Mouse (Mus musculus) cerebellum, adult 2 months (tissue): ENCODE measurements around the gene Fam71e1. TPM values are rescaled to one million over a fixed set of nuclear protein-coding genes. Genes with fewer than 3 reads are reported as not detected.
A peak's percentile ranks its signal among the peaks of the same experiment; 100 is the strongest.

Source experiments
- DNase-seq, 2 experiments: peaks; one replicate each; pipeline ENCODE4 v3.0.0; 2021
- H3K27ac ChIP-seq: fragments of 200-500 bp; 2 replicates; pipeline ENCODE4 v1.5.1; 2012; ENCODE audit warnings: low read length, control low read depth, inconsistent platforms; ENCODE audit not compliant: insufficient read depth
- H3K27me3 ChIP-seq: fragments of 200-500 bp; 2 replicates; pipeline ENCODE4 v1.6.1; 2012; ENCODE audit warnings: inconsistent platforms, mild to moderate bottlenecking, low read length, moderate library complexity; ENCODE audit not compliant: control insufficient read depth, insufficient read depth
- H3K4me1 ChIP-seq: fragments of 200-500 bp; 2 replicates; pipeline ENCODE4 v1.6.1; 2011; ENCODE audit warnings: low read length; ENCODE audit not compliant: control insufficient read depth, insufficient read depth
- H3K4me3 ChIP-seq: fragments of 200-500 bp; replicated peaks from 2 replicates; pipeline ENCODE3; 2011; ENCODE audit warnings: mild to moderate bottlenecking, low read depth, low read length, control low read depth; ENCODE audit not compliant: insufficient read depth
- CTCF ChIP-seq: fragments of 200-500 bp; IDR thresholded peaks from 2 replicates; pipeline ENCODE4 v1.5.1; 2011; ENCODE audit warnings: low read depth, mild to moderate bottlenecking, control low read depth, low read length, moderate library complexity, borderline replicate concordance; ENCODE audit not compliant: insufficient read depth
- POLR2A ChIP-seq: fragments of 200-500 bp; IDR thresholded peaks from 2 replicates; pipeline ENCODE4 v1.6.1; 2011; ENCODE audit warnings: low read length, control low read depth, borderline replicate concordance; ENCODE audit not compliant: insufficient read depth
- WGBS: fragments of 180-500 bp; shearing (Covaris S2); methylation state at CpG from one replicate; pipeline ENCODE4 v1.1.7; 2018; 5-methylcytosine and 5-hydroxymethylcytosine counted together
- polyA plus RNA-seq: library from polyadenylated mRNA; depleted of rRNA; stranded (reverse); fragments of >200 nt; gene quantifications from 2 replicates; pipeline ENCODE4 v1.2.3, GENCODE M21; 2012; rRNA removed

Gene Fam71e1
- polyA plus RNA-seq, 1 experiment: 32.6 TPM

GRCm38 (mm10) chr7:44547041-44547440, 50.7 kb downstream of the Fam71e1 start:
- no peaks in the 10 kb centered on the region for H3K27me3 ChIP-seq
- 94% methylated on average over 13 of the region's 13 CpGs for WGBS
- no peak overlapping the region for H3K27ac ChIP-seq
- TF ChIP-seq POLR2A (no peak), CTCF (no peak)
- no peak for DNase-seq
- H3K4me3 ChIP-seq: no peak overlapping the region
- peaks cover 5% of the 10 kb centered on the region; the same call in 1 of the 2 replicates for H3K4me1 ChIP-seq

DNA sequence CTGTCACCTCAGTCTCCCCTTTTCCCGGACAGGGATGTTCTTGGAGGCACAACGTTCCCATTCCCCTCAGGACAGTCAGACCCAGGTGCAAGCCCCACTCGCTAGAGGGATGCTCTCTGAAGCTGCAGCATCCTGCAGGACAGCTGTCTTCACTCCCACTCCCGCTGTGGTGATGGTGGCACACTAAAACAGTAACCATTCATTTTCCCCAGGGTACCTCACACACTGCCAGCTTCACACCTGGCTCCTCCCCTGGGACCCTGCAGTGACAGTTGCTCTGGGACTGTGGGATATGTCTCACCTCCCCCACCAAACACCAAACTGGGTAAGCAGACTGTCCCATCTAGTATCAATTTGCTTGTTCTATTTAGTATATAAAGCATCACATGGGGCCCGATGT, 51.3 kb downstream of the Fam71e1 start:
- no peak for TF ChIP-seq CTCF
- no peak for TF ChIP-seq POLR2A
- WGBS: 3% methylated on average over 5 of the region's 5 CpGs
- Histone ChIP-seq H3K4me1 (peaks cover 5% of the 10 kb centered on the region; the same call in 1 of the 2 replicates), H3K4me3 (no peak overlapping the region), H3K27me3 (no peaks in the 10 kb centered on the region), H3K27ac (no peak overlapping the region)
- DNase-seq: no peak

DNA sequence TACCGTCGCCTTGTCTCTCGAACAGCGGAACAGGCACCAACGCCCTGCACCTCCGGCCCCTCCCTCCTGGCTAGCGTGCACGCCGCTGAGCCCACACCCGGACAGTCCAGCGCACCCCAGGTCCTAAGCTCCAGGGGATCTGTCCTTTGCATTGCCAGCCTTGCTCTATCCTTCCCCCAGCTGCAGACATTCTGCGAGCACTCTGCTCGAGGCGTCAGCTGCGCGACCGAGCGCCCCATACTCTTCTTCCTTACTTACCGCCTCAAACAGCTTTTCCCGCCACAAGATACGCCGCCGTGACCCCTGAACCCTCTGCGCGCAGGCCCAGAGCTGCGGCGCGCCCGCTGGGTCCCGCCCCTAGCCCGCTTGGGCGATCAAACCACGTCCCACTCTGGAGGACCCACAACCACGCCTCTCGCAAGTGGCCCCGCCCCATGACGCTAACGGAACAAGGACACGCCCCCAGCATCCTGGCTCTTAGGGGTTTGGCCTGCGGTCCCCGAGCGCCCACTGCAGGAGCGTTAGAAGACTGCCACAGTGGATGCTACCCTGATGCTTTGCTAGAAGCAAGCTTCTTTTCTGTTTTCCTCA, 52.2 kb downstream of the Fam71e1 start, which contains the start of gene Pold1:
TSS of gene Pold1 (minus strand) at position 353 of the 591 bp plus-strand sequence.
- H3K4me3 ChIP-seq: peak within 1 kb of the TSS; percentile 71
- H3K27me3 ChIP-seq: no peaks in the 10 kb centered on the region
- TF ChIP-seq CTCF: peak; percentile 90
- no peak for TF ChIP-seq POLR2A
- WGBS: under 1% methylated on average over 43 of the region's 43 CpGs
- no peak within 1 kb of the TSS; the same call in 1 of the 2 replicates for H3K27ac ChIP-seq
- H3K4me1 ChIP-seq: peaks cover 5% of the 10 kb centered on the region; the same call in 1 of the 2 replicates
- peak; percentile 98 to 99 for DNase-seq

GRCm38 (mm10) chr7:44549621-44550408, 53.4 kb downstream of the Fam71e1 start:
- TF ChIP-seq CTCF (no peak), POLR2A (no peak)
- peak in 1 of 2 experiments; percentile 32 for DNase-seq
- peaks cover 5% of the 10 kb centered on the region; the same call in 1 of the 2 replicates for H3K4me1 ChIP-seq
- H3K27ac ChIP-seq: no peak overlapping the region
- 93% methylated on average over 23 of the region's 23 CpGs for WGBS
- H3K4me3 ChIP-seq: no peak overlapping the region
- no peaks in the 10 kb centered on the region for H3K27me3 ChIP-seq

DNA sequence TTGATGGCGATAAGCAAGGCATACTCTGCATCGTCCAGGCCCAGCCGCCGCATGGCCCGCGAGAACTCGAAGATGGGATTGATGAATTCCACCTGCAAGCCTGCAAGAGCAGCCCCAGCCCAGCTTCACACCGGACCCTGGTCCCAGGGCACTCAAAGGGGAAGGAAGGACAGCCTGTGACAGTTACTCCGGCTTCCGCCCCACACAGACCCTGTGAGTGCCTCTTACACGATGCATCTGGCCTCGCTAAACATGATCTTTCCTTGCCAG, 54.0 kb downstream of the Fam71e1 start:
- DNase-seq: no peak

More for the DNA sequence above, 54.0 kb downstream of the Fam71e1 start:
- Histone ChIP-seq H3K4me3 (no peak overlapping the region), H3K27ac (no peak overlapping the region), H3K4me1 (peaks cover 5% of the 10 kb centered on the region; the same call in 1 of the 2 replicates), H3K27me3 (no peaks in the 10 kb centered on the region)
- WGBS: 94% methylated on average over 12 of the region's 12 CpGs
- TF ChIP-seq CTCF (no peak), POLR2A (no peak)

Other genes starting within 250 kb of the Fam71e1 start
- 2.2 and 2.9 TPM in 2 replicates for gene 1700028J19Rik, start 249.9 kb upstream of the Fam71e1 start, polyA plus RNA-seq
- 98.8 and 111 TPM in 2 replicates for gene 2410002F23Rik, start 249.9 kb upstream of the Fam71e1 start, polyA plus RNA-seq
- gene Acp4, start 239.2 kb upstream of the Fam71e1 start, polyA plus RNA-seq: not detected in 2 replicates
- not detected in 2 replicates for gene Gm15517, start 235.1 kb upstream of the Fam71e1 start, polyA plus RNA-seq
- gene Clec11a, start 189.7 kb upstream of the Fam71e1 start, polyA plus RNA-seq: 2.4 and 3.0 TPM in 2 replicates
- gene Shank1, start 186.3 kb upstream of the Fam71e1 start, polyA plus RNA-seq: 51.4 and 60.7 TPM in 2 replicates
- gene Syt3, start 112.5 kb upstream of the Fam71e1 start, polyA plus RNA-seq: 125 and 130 TPM in 2 replicates
- gene 1700008O03Rik, start 110.8 kb upstream of the Fam71e1 start, polyA plus RNA-seq: 3.1 and 3.8 TPM in 2 replicates
- gene Lrrc4b, start 67.6 kb upstream of the Fam71e1 start, polyA plus RNA-seq: 190 and 214 TPM in 2 replicates
- gene Aspdh, start 31.2 kb upstream of the Fam71e1 start, polyA plus RNA-seq: 9.3 and 10.2 TPM in 2 replicates
- 273 and 294 TPM in 2 replicates for gene Josd2, start 28.6 kb upstream of the Fam71e1 start, polyA plus RNA-seq
- gene Emc10, start 52 bp upstream of the Fam71e1 start, polyA plus RNA-seq: 302 and 309 TPM in 2 replicates
- 0.14 and 0.18 TPM in 2 replicates for gene Mybpc2, start 28.1 kb downstream of the Fam71e1 start, polyA plus RNA-seq
- gene Spib, start 35.5 kb downstream of the Fam71e1 start, polyA plus RNA-seq: 0.16 and 0.19 TPM in 2 replicates
- 21.6 and 25.1 TPM in 2 replicates for gene Pold1, start 52.3 kb downstream of the Fam71e1 start, polyA plus RNA-seq
- 106 and 109 TPM in 2 replicates for gene Nr1h2, start 57.4 kb downstream of the Fam71e1 start, polyA plus RNA-seq
- 0.26 and 0.43 TPM in 2 replicates for gene Napsa, start 75.8 kb downstream of the Fam71e1 start, polyA plus RNA-seq
- 368 and 423 TPM in 2 replicates for gene Kcnc3, start 94.1 kb downstream of the Fam71e1 start, polyA plus RNA-seq
- 54.9 and 56.2 TPM in 2 replicates for gene Myh14, start 174.3 kb downstream of the Fam71e1 start, polyA plus RNA-seq
- not detected in 2 replicates for gene Izumo2, start 212.2 kb downstream of the Fam71e1 start, polyA plus RNA-seq